ENCODE assay signal across 28 mouse cellular contexts in genomic region chr3:94597224-94597779, GRCm38 (mm10). TPM values are rescaled to one million over a fixed set of nuclear protein-coding genes. Genes with fewer than 3 reads are reported as not detected.
DNase-seq lines count a peak whose midpoint lies in the region; ATAC-seq and TF ChIP-seq lines count a peak whose summit lies in the region.
"Had no signal": no experiment of that assay in that cellular context is flagged by ENCODE, and none has a peak within 500 bp of the region (broad histone marks: within the 10 kb centered on the region; RNA-seq: fewer than 3 reads in every experiment).

No protein-coding gene starts in this region.

- ATAC-seq in lung, embryonic 16.5 days (ENCODE audit: low read depth), result 0 out of 2 replicates have a peak, but pooled peaks have one; percentile 15
- ATAC-seq in lung, postnatal 0 days, result no peak
- peak; percentile 70 for ATAC-seq in common myeloid progenitor, adult 5-6 weeks (replicated peaks; ENCODE audit: low read depth, poor library complexity, severe bottlenecking)
- peak; percentile 56 for ATAC-seq in megakaryocyte progenitor cell, adult 5-6 weeks (replicated peaks; ENCODE audit: poor library complexity)
- ATAC-seq in erythroid progenitor cell, adult 5-6 weeks (replicated peaks; ENCODE audit: low FRiP score, poor library complexity, severe bottlenecking), result no peak
- ATAC-seq: forebrain, embryonic 16.5 days; hindbrain, embryonic 16.5 days had no signal

- TF ChIP-seq CTCF in lung, postnatal 0 days (IDR thresholded peaks at IDR 0.05), result no peak

- H3K27ac ChIP-seq in lung, embryonic 16.5 days (ENCODE audit: low read length), result no peak overlapping the region
- H3K27ac ChIP-seq in lung, postnatal 0 days (ENCODE audit: low read length), result no peak overlapping the region
- H3K27ac ChIP-seq: embryonic facial prominence, embryonic 12.5 days; forebrain, embryonic 12.5 days; heart, embryonic 10.5 days; hindbrain, embryonic 12.5 days had no signal

- H3K36me3 ChIP-seq in lung, embryonic 16.5 days (ENCODE audit: control insufficient read depth, insufficient read depth, low read length), result no peaks in the 10 kb centered on the region
- H3K36me3 ChIP-seq in lung, postnatal 0 days (ENCODE audit: insufficient read depth, low read length), result no peaks in the 10 kb centered on the region
- H3K36me3 ChIP-seq: embryonic facial prominence, embryonic 12.5 days; forebrain, embryonic 12.5 days; heart, embryonic 10.5 days; hindbrain, embryonic 12.5 days had no signal

- TF ChIP-seq EP300 in lung, postnatal 0 days (IDR thresholded peaks at IDR 0.05), result no peak

- no peak overlapping the region for H3K4me2 ChIP-seq in lung, embryonic 16.5 days (ENCODE audit: low read depth, low read length)
- H3K4me2 ChIP-seq in lung, postnatal 0 days (replicated peaks; ENCODE audit: low read depth, low read length), result no peak overlapping the region
- H3K4me2 ChIP-seq: embryonic facial prominence, embryonic 12.5 days; forebrain, embryonic 12.5 days; hindbrain, embryonic 12.5 days had no signal

- 18% methylated on average over 3 of the region's 3 CpGs for WGBS in lung, embryonic 16.5 days
- WGBS in lung, postnatal 0 days, result 20% methylated on average over 3 of the region's 3 CpGs

- H3K9ac ChIP-seq in lung, embryonic 16.5 days (ENCODE audit: low read length), result no peak overlapping the region
- no peak overlapping the region for H3K9ac ChIP-seq in lung, postnatal 0 days (replicated peaks; ENCODE audit: low read depth)
- H3K9ac ChIP-seq: embryonic facial prominence, embryonic 12.5 days; forebrain, embryonic 12.5 days; hindbrain, embryonic 12.5 days had no signal

- no peaks in the 10 kb centered on the region for H3K27me3 ChIP-seq in lung, embryonic 16.5 days (ENCODE audit: control insufficient read depth, insufficient read depth, low read depth, low read length)
- no peaks in the 10 kb centered on the region for H3K27me3 ChIP-seq in lung, postnatal 0 days (replicated peaks; ENCODE audit: insufficient read depth, low read length)
- H3K27me3 ChIP-seq: embryonic facial prominence, embryonic 12.5 days; forebrain, embryonic 12.5 days; hindbrain, embryonic 12.5 days had no signal

- H3K4me3 ChIP-seq in lung, embryonic 16.5 days (ENCODE audit: low read length), result no peak overlapping the region
- no peak overlapping the region for H3K4me3 ChIP-seq in lung, postnatal 0 days (ENCODE audit: low read depth, low read length)
- H3K4me3 ChIP-seq: embryonic facial prominence, embryonic 12.5 days; forebrain, embryonic 12.5 days; heart, embryonic 10.5 days; hindbrain, embryonic 12.5 days had no signal

- H3K4me1 ChIP-seq in lung, embryonic 16.5 days (replicated peaks; ENCODE audit: control insufficient read depth, insufficient read depth, low read length), result no peaks in the 10 kb centered on the region
- no peaks in the 10 kb centered on the region for H3K4me1 ChIP-seq in lung, postnatal 0 days (ENCODE audit: insufficient read depth, low read depth, low read length)
- H3K4me1 ChIP-seq: embryonic facial prominence, embryonic 12.5 days; forebrain, embryonic 12.5 days; heart, embryonic 10.5 days; hindbrain, embryonic 12.5 days had no signal

- no peaks in the 10 kb centered on the region for H3K9me3 ChIP-seq in lung, embryonic 16.5 days (ENCODE audit: control insufficient read depth, low read length)
- H3K9me3 ChIP-seq in lung, postnatal 0 days (ENCODE audit: low read length), result no peaks in the 10 kb centered on the region
- H3K9me3 ChIP-seq: embryonic facial prominence, embryonic 12.5 days; hindbrain, embryonic 12.5 days had no signal

- DNase-seq in heart, adult 11 months, result peak; percentile 56
- no peak for DNase-seq in heart, adult 9 months (ENCODE audit: low spot score in 2 of 2)
- DNase-seq in lung, postnatal 0 days (ENCODE audit: low spot score), result no peak
- no peak for DNase-seq in adrenal gland, postnatal 36 days
- DNase-seq: adrenal gland, adult 8-10 months; cerebellum, adult 11 months; cerebellum, adult 8-10 months; cerebellum, postnatal 14 days; gastrocnemius, postnatal 14 days; heart, postnatal 10 days; heart, postnatal 4 days had no signal

RNA-seq across cellular contexts. Expression of gene Snx27, which starts 14.8 kb away (rescaled TPM):
- polyA plus RNA-seq in lung, embryonic 16.5 days (2015; fragmentation: Nextera tagmentation; extraction: Ambion mirVana), result 38.6 and 45.6 TPM in 2 replicates
- 21.5 and 28.3 TPM in 2 replicates for polyA plus RNA-seq in lung, postnatal 0 days (2015; fragmentation: Nextera tagmentation; extraction: Ambion mirVana)
- total RNA-seq in common myeloid progenitor, adult 5-6 weeks (2017), result 24.8 and 26.5 TPM in 2 replicates
- 21.9 and 22.5 TPM in 2 replicates for total RNA-seq in megakaryocyte progenitor cell, adult 5-6 weeks (2015)
- 23.2 and 36.4 TPM in 2 replicates for total RNA-seq in megakaryocyte progenitor cell, adult 5-6 weeks (2017)
- 14.8 and 27.2 TPM in 2 replicates for total RNA-seq in erythroid progenitor cell, adult 5-6 weeks (2015; ENCODE audit: low replicate concordance)
- 10.0 and 11.8 TPM in 2 replicates for total RNA-seq in erythroid progenitor cell, adult 5-6 weeks (2017; ENCODE audit: low replicate concordance)
- total RNA-seq in adrenal gland, postnatal 36 days (2021), result 10 to 100 TPM; 44.6 to 45.2 TPM

RNA-seq across cellular contexts. Expression of gene Gm10972, which starts 45.6 kb away (rescaled TPM):
- not detected in 2 replicates for polyA plus RNA-seq in lung, embryonic 16.5 days (2015; fragmentation: Nextera tagmentation; extraction: Ambion mirVana)
- polyA plus RNA-seq in lung, postnatal 0 days (2015; fragmentation: Nextera tagmentation; extraction: Ambion mirVana), result not detected in 2 replicates
- total RNA-seq in common myeloid progenitor, adult 5-6 weeks (2017), result not detected in 2 replicates
- not detected in 2 replicates for total RNA-seq in megakaryocyte progenitor cell, adult 5-6 weeks (2015)
- not detected in 2 replicates for total RNA-seq in megakaryocyte progenitor cell, adult 5-6 weeks (2017)
- total RNA-seq in erythroid progenitor cell, adult 5-6 weeks (2015; ENCODE audit: low replicate concordance), result not detected in 2 replicates
- not detected in 2 replicates for total RNA-seq in erythroid progenitor cell, adult 5-6 weeks (2017; ENCODE audit: low replicate concordance)
- total RNA-seq in adrenal gland, postnatal 36 days (2021), result not detected
- total RNA-seq: adrenal gland, adult 8-10 months; adrenal gland, postnatal 4 days; gastrocnemius, postnatal 14 days; heart, postnatal 10 days; heart, postnatal 4 days had no signal
- polyA plus RNA-seq: brain, embryonic 14.5 days; C2C12; cortical plate, adult 2 months; embryonic facial prominence, embryonic 12.5 days; forebrain, embryonic 12.5 days; forebrain, embryonic 16.5 days; frontal cortex, adult 2 months; gonadal fat pad, adult 2 months; heart, embryonic 10.5 days; heart, embryonic 14.5 days; hindbrain, embryonic 12.5 days; hindbrain, embryonic 16.5 days had no signal

Comparison
In these comparisons a context has a peak if more than half of its experiments do, and no peak if none do; other contexts are left out.
1. ATAC-seq: peak in lung, embryonic 16.5 days (single experiment), common myeloid progenitor, adult 5-6 weeks (single experiment) and megakaryocyte progenitor cell, adult 5-6 weeks (single experiment); none in lung, postnatal 0 days (single experiment) and erythroid progenitor cell, adult 5-6 weeks (single experiment).